40 mouse cellular contexts compared by ENCODE assay signal in genomic region chr11:99468566-99468965, GRCm38 (mm10). TPM values are rescaled to one million over a fixed set of nuclear protein-coding genes. Genes with fewer than 3 reads are reported as not detected.
A peak's percentile ranks its signal among the peaks of the same experiment; 100 is the strongest.
DNase-seq lines count a peak whose midpoint lies in the region; ATAC-seq lines count a peak whose summit lies in the region.
"Had no signal": no experiment of that assay in that cellular context is flagged by ENCODE, and none has a peak within 500 bp of the region (broad histone marks: within the 10 kb centered on the region; RNA-seq: fewer than 3 reads in every experiment).

No protein-coding gene starts in this region.

- H3K9ac ChIP-seq in lung, embryonic 16.5 days (ENCODE audit: low read length), result no peak overlapping the region
- H3K9ac ChIP-seq in stomach, embryonic 16.5 days (ENCODE audit: low read length), result no peak overlapping the region
- H3K9ac ChIP-seq: forebrain, embryonic 15.5 days; heart, embryonic 12.5 days; hindbrain, embryonic 15.5 days; limb, embryonic 15.5 days; liver, embryonic 13.5 days had no signal

- DNase-seq in urinary bladder, postnatal 25 days (ENCODE audit: low spot score), result peak; percentile 34
- no peak for DNase-seq in urinary bladder, postnatal 10 days (ENCODE audit: low spot score)
- peak; percentile 38 for DNase-seq in lung, postnatal 25 days (ENCODE audit: low spot score)
- no peak for DNase-seq in heart, postnatal 10 days
- DNase-seq in layer of hippocampus, adult 8-10 months (ENCODE audit: low spot score in 2 of 2), result no peak
- no peak for DNase-seq in embryo, embryonic 11 days
- DNase-seq: adrenal gland, postnatal 25 days; B cell, adult 2 months; cerebellum, adult 18-20 months; cerebellum, postnatal 10 days; gastrocnemius, adult 2 months; gastrocnemius, postnatal 36 days; heart, adult 2 months; kidney, adult 2 months; kidney, postnatal 4 days; layer of hippocampus, postnatal 36 days; liver, embryonic 13.5 days; midbrain, embryonic 14.5 days; retina, postnatal 1 day; right cerebral cortex, postnatal 14 days had no signal

- H3K36me3 ChIP-seq in lung, embryonic 16.5 days (ENCODE audit: control insufficient read depth, insufficient read depth, low read length), result no peaks in the 10 kb centered on the region
- H3K36me3 ChIP-seq in stomach, embryonic 16.5 days (ENCODE audit: control insufficient read depth, insufficient read depth, low read length), result no peaks in the 10 kb centered on the region
- H3K36me3 ChIP-seq: forebrain, embryonic 10.5 days; forebrain, embryonic 15.5 days; heart, embryonic 12.5 days; hindbrain, embryonic 15.5 days; limb, embryonic 10.5 days; limb, embryonic 15.5 days; liver, embryonic 13.5 days had no signal

- H3K27ac ChIP-seq in lung, embryonic 16.5 days (ENCODE audit: low read length), result peak overlapping the region; percentile 56
- peak overlapping the region; percentile 76 for H3K27ac ChIP-seq in stomach, embryonic 16.5 days (ENCODE audit: low read length)
- H3K27ac ChIP-seq: forebrain, embryonic 10.5 days; forebrain, embryonic 15.5 days; gastrocnemius, adult 2 months; heart, adult 2 months; hindbrain, embryonic 15.5 days; limb, embryonic 10.5 days; limb, embryonic 15.5 days; liver, embryonic 13.5 days; macrophage had no signal

- peaks cover 10% of the 10 kb centered on the region for H3K4me1 ChIP-seq in lung, embryonic 16.5 days (replicated peaks; ENCODE audit: control insufficient read depth, insufficient read depth, low read length)
- H3K4me1 ChIP-seq in stomach, embryonic 16.5 days (ENCODE audit: control insufficient read depth, insufficient read depth, low read length), result peaks cover 15% of the 10 kb centered on the region
- H3K4me1 ChIP-seq: forebrain, embryonic 10.5 days; forebrain, embryonic 15.5 days; heart, embryonic 12.5 days; hindbrain, embryonic 15.5 days; liver, embryonic 13.5 days had no signal

- intact Hi-C loops in heart, postnatal 10 days (cut with DNase I), result no loop called here

- 53% methylated on average over 11 of the region's 11 CpGs for WGBS in lung, embryonic 16.5 days
- WGBS in stomach, embryonic 16.5 days, result 59% methylated on average over 11 of the region's 11 CpGs

- H3K9me3 ChIP-seq in lung, embryonic 16.5 days (ENCODE audit: control insufficient read depth, low read length), result no peaks in the 10 kb centered on the region
- no peaks in the 10 kb centered on the region for H3K9me3 ChIP-seq in stomach, embryonic 16.5 days (replicated peaks; ENCODE audit: control insufficient read depth, low read length)
- H3K9me3 ChIP-seq: forebrain, embryonic 10.5 days; forebrain, embryonic 15.5 days; heart, embryonic 12.5 days; hindbrain, embryonic 15.5 days; limb, embryonic 10.5 days; limb, embryonic 15.5 days; liver, embryonic 13.5 days had no signal

- H3K27me3 ChIP-seq in lung, embryonic 16.5 days (ENCODE audit: control insufficient read depth, insufficient read depth, low read depth, low read length), result no peaks in the 10 kb centered on the region
- no peaks in the 10 kb centered on the region for H3K27me3 ChIP-seq in stomach, embryonic 16.5 days (ENCODE audit: control insufficient read depth, insufficient read depth, low read length)
- H3K27me3 ChIP-seq: heart, embryonic 12.5 days; hindbrain, embryonic 15.5 days; liver, embryonic 13.5 days had no signal

- ATAC-seq in lung, embryonic 16.5 days (ENCODE audit: low read depth), result no peak
- ATAC-seq in stomach, embryonic 16.5 days (ENCODE audit: insufficient read depth, low FRiP score), result peak; percentile 69; the same call in 1 of the 2 replicates
- ATAC-seq: forebrain, embryonic 15.5 days; inflammation-experienced regulatory T-cells, adult 6 months had no signal

- H3K4me3 ChIP-seq in lung, embryonic 16.5 days (ENCODE audit: low read length), result no peak overlapping the region
- H3K4me3 ChIP-seq in stomach, embryonic 16.5 days (replicated peaks; ENCODE audit: low read length), result no peak overlapping the region
- H3K4me3 ChIP-seq: forebrain, embryonic 10.5 days; forebrain, embryonic 15.5 days; gastrocnemius, adult 2 months; heart, adult 2 months; heart, embryonic 12.5 days; hindbrain, embryonic 15.5 days; limb, embryonic 10.5 days; limb, embryonic 15.5 days; liver, embryonic 13.5 days had no signal

- no peak overlapping the region for H3K4me2 ChIP-seq in lung, embryonic 16.5 days (ENCODE audit: low read depth, low read length)
- no peak overlapping the region for H3K4me2 ChIP-seq in stomach, embryonic 16.5 days (ENCODE audit: low read depth, low read length)
- H3K4me2 ChIP-seq: forebrain, embryonic 15.5 days; heart, embryonic 12.5 days; hindbrain, embryonic 15.5 days; limb, embryonic 15.5 days; liver, embryonic 13.5 days had no signal

RNA-seq across cellular contexts. Expression of gene Krt23, which starts 24.4 kb away (rescaled TPM):
- polyA plus RNA-seq in lung, embryonic 16.5 days (2015; fragmentation: Nextera tagmentation; extraction: Ambion mirVana), result 4.9 and 5.4 TPM in 2 replicates
- polyA plus RNA-seq in stomach, embryonic 16.5 days (2015; fragmentation: Nextera tagmentation; extraction: Ambion mirVana), result 92.1 and 140 TPM in 2 replicates
- under 1 TPM in 1 of 2 experiments, not detected in 1; 0.17 TPM for total RNA-seq in heart, postnatal 10 days (2021)
- not detected for total RNA-seq in layer of hippocampus, adult 8-10 months (2022)
- total RNA-seq: adrenal gland, adult 18-20 months; adrenal gland, postnatal 25 days; common myeloid progenitor, adult 5-6 weeks; gastrocnemius, adult 2 months; gastrocnemius, postnatal 36 days; heart, adult 2 months; hematopoietic stem cell, adult 5-6 weeks; layer of hippocampus, postnatal 36 days; left cerebral cortex, postnatal 10 days; monocyte, adult 5-6 weeks had no signal
- polyA plus RNA-seq: embryonic facial prominence, embryonic 11.5 days; inflammation-experienced regulatory T-cells, adult 6 months; macrophage; neural tube, embryonic 14.5 days had no signal

RNA-seq across cellular contexts. Expression of gene Krt20, which starts 30.6 kb away (rescaled TPM):
- 0.30 and 0.96 TPM in 2 replicates for polyA plus RNA-seq in lung, embryonic 16.5 days (2015; fragmentation: Nextera tagmentation; extraction: Ambion mirVana)
- 16.6 and 23.3 TPM in 2 replicates for polyA plus RNA-seq in stomach, embryonic 16.5 days (2015; fragmentation: Nextera tagmentation; extraction: Ambion mirVana)
- under 1 TPM; 0.26 to 0.30 TPM for total RNA-seq in heart, postnatal 10 days (2021)
- not detected for total RNA-seq in layer of hippocampus, adult 8-10 months (2022)
- total RNA-seq: common myeloid progenitor, adult 5-6 weeks; gastrocnemius, adult 2 months; heart, adult 2 months; hematopoietic stem cell, adult 5-6 weeks; layer of hippocampus, postnatal 36 days; left cerebral cortex, postnatal 10 days; monocyte, adult 5-6 weeks had no signal
- polyA plus RNA-seq: forebrain, embryonic 15.5 days; inflammation-experienced regulatory T-cells, adult 6 months; macrophage had no signal

RNA-seq across cellular contexts. Expression of gene Krt12, which starts 46.5 kb away (rescaled TPM):
- not detected in 2 replicates for polyA plus RNA-seq in lung, embryonic 16.5 days (2015; fragmentation: Nextera tagmentation; extraction: Ambion mirVana)
- polyA plus RNA-seq in stomach, embryonic 16.5 days (2015; fragmentation: Nextera tagmentation; extraction: Ambion mirVana), result 0.12 and 0.19 TPM in 2 replicates
- not detected for total RNA-seq in heart, postnatal 10 days (2021)
- 1 to 10 TPM in 3 of 4 experiments, under 1 TPM in 1; 0.85 to 1.7 (median 1.5) TPM for total RNA-seq in layer of hippocampus, adult 8-10 months (2022)
- total RNA-seq: adrenal gland, adult 18-20 months; adrenal gland, postnatal 25 days; common myeloid progenitor, adult 5-6 weeks; gastrocnemius, adult 2 months; gastrocnemius, postnatal 36 days; heart, adult 2 months; hematopoietic stem cell, adult 5-6 weeks; monocyte, adult 5-6 weeks had no signal
- polyA plus RNA-seq: embryonic facial prominence, embryonic 11.5 days; forebrain, embryonic 10.5 days; heart, adult 2 months; heart, embryonic 12.5 days; heart, postnatal 0 days; hindbrain, embryonic 15.5 days; inflammation-experienced regulatory T-cells, adult 6 months; kidney, adult 2 months; limb, embryonic 10.5 days; liver, embryonic 13.5 days; macrophage; midbrain, embryonic 14.5 days; neural tube, embryonic 14.5 days; testis, adult 2 months had no signal

RNA-seq across cellular contexts. Expression of gene Krt39, which starts 52.6 kb away (rescaled TPM):
- polyA plus RNA-seq in lung, embryonic 16.5 days (2015; fragmentation: Nextera tagmentation; extraction: Ambion mirVana), result not detected in 2 replicates
- polyA plus RNA-seq in stomach, embryonic 16.5 days (2015; fragmentation: Nextera tagmentation; extraction: Ambion mirVana), result 0.14 TPM in 1 of 2 replicates, not detected in the other
- total RNA-seq in heart, postnatal 10 days (2021), result not detected
- total RNA-seq in layer of hippocampus, adult 8-10 months (2022), result not detected
- total RNA-seq: adrenal gland, adult 18-20 months; adrenal gland, postnatal 25 days; common myeloid progenitor, adult 5-6 weeks; gastrocnemius, adult 2 months; gastrocnemius, postnatal 36 days; heart, adult 2 months; hematopoietic stem cell, adult 5-6 weeks; layer of hippocampus, postnatal 36 days; left cerebral cortex, postnatal 10 days; monocyte, adult 5-6 weeks had no signal
- polyA plus RNA-seq: embryonic facial prominence, embryonic 11.5 days; forebrain, embryonic 10.5 days; forebrain, embryonic 15.5 days; heart, adult 2 months; heart, embryonic 12.5 days; heart, postnatal 0 days; hindbrain, embryonic 15.5 days; inflammation-experienced regulatory T-cells, adult 6 months; kidney, adult 2 months; liver, embryonic 13.5 days; macrophage; midbrain, embryonic 14.5 days; neural tube, embryonic 14.5 days; thymus, postnatal 0 days had no signal

Comparison
In these comparisons a context has a peak if more than half of its experiments do, and no peak if none do; other contexts are left out.
1. DNase-seq: peak in urinary bladder, postnatal 25 days (single experiment) and lung, postnatal 25 days (single experiment); none in urinary bladder, postnatal 10 days (single experiment), heart, postnatal 10 days (0 of 2), layer of hippocampus, adult 8-10 months (0 of 2) and embryo, embryonic 11 days (single experiment).